ENCODE assay signal across 16 mouse cellular contexts in genomic region chr2:150654814-150655213, GRCm38 (mm10). TPM values are rescaled to one million over a fixed set of nuclear protein-coding genes. Genes with fewer than 3 reads are reported as not detected.
"Had no signal": no experiment of that assay in that cellular context is flagged by ENCODE, and none has a peak within 500 bp of the region (broad histone marks: within the 10 kb centered on the region; RNA-seq: fewer than 3 reads in every experiment).

No protein-coding gene starts in this region.

- H3K4me3 ChIP-seq: layer of hippocampus, adult 2 months; limb, embryonic 13.5 days; liver, embryonic 15.5 days; midbrain, embryonic 13.5 days had no signal

- H3K27me3 ChIP-seq: limb, embryonic 13.5 days; liver, embryonic 15.5 days; midbrain, embryonic 13.5 days had no signal

- H3K36me3 ChIP-seq: limb, embryonic 13.5 days had no signal

- H3K27ac ChIP-seq: kidney, postnatal 0 days; layer of hippocampus, adult 2 months; limb, embryonic 13.5 days; liver, embryonic 15.5 days; midbrain, embryonic 13.5 days; stomach, postnatal 0 days had no signal

- H3K9ac ChIP-seq: limb, embryonic 13.5 days; liver, embryonic 15.5 days; midbrain, embryonic 13.5 days had no signal

- H3K9me3 ChIP-seq: limb, embryonic 13.5 days; liver, embryonic 15.5 days; midbrain, embryonic 13.5 days had no signal

- DNase-seq: lung, adult 2 months; right cerebral cortex, adult 18-20 months; right cerebral cortex, postnatal 25 days; thymus, postnatal 4 days had no signal

- H3K4me2 ChIP-seq: limb, embryonic 13.5 days; liver, embryonic 11.5 days; liver, embryonic 15.5 days; midbrain, embryonic 13.5 days had no signal

- ATAC-seq: midbrain, embryonic 13.5 days had no signal

- H3K4me1 ChIP-seq: limb, embryonic 13.5 days had no signal

RNA-seq across cellular contexts. Expression of gene Vsx1, which starts 34.3 kb away (rescaled TPM):
- total RNA-seq: megakaryocyte progenitor cell, adult 5-6 weeks; midbrain, postnatal 0 days had no signal
- polyA plus RNA-seq: intestine, embryonic 14.5 days; kidney, postnatal 0 days; liver, embryonic 11.5 days; liver, embryonic 15.5 days; lung, adult 2 months; lung, postnatal 0 days; small intestine, adult 2 months; stomach, postnatal 0 days had no signal
